Mouse (Mus musculus) CH12.LX (cell line): ENCODE data around the gene Sult6b2.

Source experiments
- BHLHE40 ChIP-seq: IDR thresholded peaks from 2 replicates; pipeline ENCODE4 v1.6.1; 2011; ENCODE audit warnings: mild to moderate bottlenecking, low read depth, low read length, improper control_type of control experiment
- E2F4 ChIP-seq: IDR thresholded peaks from 2 replicates; pipeline ENCODE4 v1.6.1; 2011; ENCODE audit warnings: low read depth, low read length, improper control_type of control experiment; ENCODE audit not compliant: insufficient replicate concordance
- EP300 ChIP-seq: IDR thresholded peaks from 2 replicates; pipeline ENCODE4 v1.6.1; 2011; ENCODE audit warnings: low read length, improper control_type of control experiment
- IRF4 ChIP-seq: IDR thresholded peaks from 2 replicates; pipeline ENCODE4 v1.6.1; 2014; ENCODE audit warnings: low read depth, mild to moderate bottlenecking, inconsistent platforms, low read length, improper control_type of control experiment
- MEF2A ChIP-seq: IDR thresholded peaks from 2 replicates; pipeline ENCODE4 v1.6.1; 2014; ENCODE audit warnings: low read depth, mild to moderate bottlenecking, inconsistent platforms, low read length, improper control_type of control experiment, borderline replicate concordance
- MYC ChIP-seq: IDR thresholded peaks from 2 replicates; pipeline ENCODE4 v1.6.1; 2011; ENCODE audit warnings: low read depth, mild to moderate bottlenecking, improper control_type of control experiment, low read length
- NELFE ChIP-seq: IDR thresholded peaks from 2 replicates; pipeline ENCODE4 v1.6.1; 2011; ENCODE audit warnings: low read depth, low read length, improper control_type of control experiment

- no peak for TF ChIP-seq MYC
- no peak for TF ChIP-seq EP300
- TF ChIP-seq BHLHE40 = no peak
- no peak for TF ChIP-seq E2F4
- no peak for TF ChIP-seq NELFE
- no peak for TF ChIP-seq IRF4
- TF ChIP-seq MEF2A = no peak
These were observed 2.6 kb downstream of the Sult6b2 start for GRCm38 (mm10) chr6:142801687-142802086.
